Mouse (Mus musculus): Measurements from ENCODE around the gene Dnajc3.

Gene Dnajc3

DNA sequence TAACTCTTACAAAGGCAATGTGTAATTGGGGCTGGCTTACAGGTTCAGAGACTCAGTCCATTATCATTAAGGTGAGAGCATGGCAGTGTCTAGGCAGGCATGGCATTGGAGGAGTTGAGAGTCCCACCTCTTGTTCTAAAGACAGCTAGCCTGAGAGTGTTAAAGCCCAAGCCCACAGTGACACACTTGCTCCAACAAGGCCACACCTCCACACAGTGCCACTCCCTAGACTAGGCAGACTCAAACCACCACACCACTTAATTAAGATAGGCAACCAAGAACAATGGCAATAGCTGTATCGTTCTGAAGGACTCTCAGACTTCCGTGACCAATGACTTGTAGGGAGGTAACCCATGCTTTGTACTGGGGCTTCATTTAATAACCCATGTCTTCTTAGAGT lies 7.0 kb upstream of the Dnajc3 start:
- in situ Hi-C loops (cut with MboI, MseI), result no loop called here

DNA sequence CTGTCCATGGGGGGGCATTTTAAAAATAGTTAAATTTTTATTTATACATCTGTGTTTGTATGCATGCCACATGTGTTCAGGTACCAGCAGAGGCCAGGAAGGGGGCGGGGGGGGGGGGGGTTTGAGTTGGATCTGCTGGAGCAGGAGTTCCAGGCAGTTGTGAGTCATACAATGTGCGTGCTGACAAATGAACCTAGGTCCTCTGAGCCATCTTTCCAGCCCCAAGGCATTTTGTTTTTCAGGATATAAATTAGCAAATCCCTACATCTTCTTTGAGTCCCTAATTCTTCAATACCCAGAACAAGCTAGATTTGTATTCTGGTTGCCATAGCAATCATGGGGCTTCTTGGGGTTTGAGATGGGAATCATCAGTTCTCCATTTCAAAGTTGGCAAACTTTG lies 6.6 kb upstream of the Dnajc3 start:
- in situ Hi-C loops (cut with MboI, MseI), result no loop called here

DNA sequence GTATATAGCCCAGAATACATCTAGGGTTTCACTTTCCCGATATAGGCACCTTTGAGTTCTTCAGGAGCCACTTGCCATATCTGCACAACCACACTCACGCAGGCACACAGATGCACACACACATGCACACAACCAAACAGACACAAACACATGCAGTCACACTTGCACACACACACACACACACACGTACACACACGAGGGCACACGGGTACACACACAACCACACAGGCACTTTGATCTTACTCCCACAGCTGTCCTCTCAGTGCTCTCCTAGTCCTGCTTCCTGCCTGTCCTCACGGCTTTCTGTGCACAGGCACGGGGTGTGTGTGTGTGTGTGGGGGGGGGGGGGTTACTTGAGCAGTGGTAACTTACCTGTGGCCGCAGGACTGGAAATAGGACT lies 4.8 kb upstream of the Dnajc3 start:
- in situ Hi-C loops (cut with MboI, MseI), result no loop called here

DNA sequence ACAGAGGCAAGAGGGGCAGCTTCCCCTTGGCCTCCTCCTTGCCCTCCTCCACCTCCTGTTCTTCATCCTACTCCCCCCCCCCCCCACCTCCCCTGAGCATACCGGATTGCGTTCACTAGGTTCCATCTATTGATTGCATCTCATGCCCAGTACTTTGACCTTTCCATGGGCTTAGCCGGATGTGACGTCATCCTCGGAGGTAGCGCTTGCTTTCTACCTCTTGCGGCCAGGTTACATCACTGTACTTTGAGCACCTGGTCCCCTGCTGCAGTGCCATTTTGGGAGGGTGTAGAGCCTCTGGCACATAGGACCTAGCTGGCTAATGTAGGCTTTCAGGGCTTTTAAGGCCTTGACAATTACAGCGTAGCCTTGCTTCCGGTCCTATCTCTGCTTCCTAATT lies 3.1 kb upstream of the Dnajc3 start:
- in situ Hi-C loops (cut with MboI, MseI), result no loop called here

DNA sequence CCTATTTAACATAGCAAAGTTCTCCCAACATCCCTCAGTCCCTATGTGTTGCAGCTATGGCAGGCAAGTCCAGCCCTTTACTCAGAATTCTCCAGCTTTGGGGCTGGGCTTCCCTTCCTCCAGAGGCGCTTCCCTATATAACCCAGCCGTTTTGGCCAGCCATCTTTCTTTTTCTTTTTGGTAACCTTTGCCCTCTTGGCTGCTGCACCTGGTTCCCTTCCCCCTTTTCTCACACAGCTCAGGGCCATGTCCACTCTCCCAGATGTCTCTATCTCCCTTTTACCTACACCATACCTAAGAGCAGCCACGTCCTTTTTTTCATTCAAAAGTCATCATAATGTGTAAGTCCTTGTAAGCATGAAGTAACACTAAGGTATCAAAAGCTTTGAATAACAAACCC lies 1.5 kb upstream of the Dnajc3 start:
- in situ Hi-C loops (cut with MboI, MseI), result no loop called here

DNA sequence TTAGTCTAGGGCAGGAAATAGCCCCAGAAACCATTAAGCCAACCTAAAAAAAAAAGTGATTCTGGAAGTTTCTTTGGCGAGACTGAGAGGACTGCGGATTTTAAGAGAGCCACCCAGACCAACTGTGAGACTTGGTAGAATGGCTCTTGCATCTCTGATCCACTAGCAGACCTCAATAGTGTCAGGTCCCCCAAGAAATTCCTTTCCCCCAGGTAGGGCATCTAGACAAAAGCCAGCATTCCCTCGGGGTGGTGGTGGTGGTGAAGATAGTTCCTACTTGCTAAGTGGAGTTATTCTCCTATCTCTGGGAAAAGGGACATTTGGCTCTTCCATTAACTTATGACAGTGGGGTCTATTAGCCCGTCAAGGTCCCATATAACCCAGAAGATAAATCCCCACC lies 824 bp upstream of the Dnajc3 start:
- in situ Hi-C loops (cut with MboI, MseI), result no loop called here

DNA sequence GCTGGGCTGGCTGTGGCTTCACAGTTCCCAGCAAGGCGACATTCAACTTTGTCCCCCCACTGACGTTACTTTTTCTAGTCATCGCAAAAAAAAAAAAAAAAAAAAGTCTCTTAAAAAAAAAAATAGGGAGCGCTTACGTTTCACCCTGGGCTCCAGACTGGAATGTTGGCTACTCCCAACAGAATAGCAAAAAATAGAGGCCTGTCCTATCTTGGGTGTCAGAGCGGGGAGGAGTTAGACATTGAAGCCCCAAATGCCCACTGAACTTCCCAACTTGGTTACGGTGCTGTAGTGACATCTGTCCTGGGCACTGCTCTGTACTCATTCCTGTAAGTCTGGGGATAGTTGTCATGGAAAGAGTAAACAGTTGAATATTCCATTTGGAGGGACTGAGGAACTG lies 775 bp downstream of the Dnajc3 start:
- in situ Hi-C loops (cut with MboI, MseI), result no loop called here

DNA sequence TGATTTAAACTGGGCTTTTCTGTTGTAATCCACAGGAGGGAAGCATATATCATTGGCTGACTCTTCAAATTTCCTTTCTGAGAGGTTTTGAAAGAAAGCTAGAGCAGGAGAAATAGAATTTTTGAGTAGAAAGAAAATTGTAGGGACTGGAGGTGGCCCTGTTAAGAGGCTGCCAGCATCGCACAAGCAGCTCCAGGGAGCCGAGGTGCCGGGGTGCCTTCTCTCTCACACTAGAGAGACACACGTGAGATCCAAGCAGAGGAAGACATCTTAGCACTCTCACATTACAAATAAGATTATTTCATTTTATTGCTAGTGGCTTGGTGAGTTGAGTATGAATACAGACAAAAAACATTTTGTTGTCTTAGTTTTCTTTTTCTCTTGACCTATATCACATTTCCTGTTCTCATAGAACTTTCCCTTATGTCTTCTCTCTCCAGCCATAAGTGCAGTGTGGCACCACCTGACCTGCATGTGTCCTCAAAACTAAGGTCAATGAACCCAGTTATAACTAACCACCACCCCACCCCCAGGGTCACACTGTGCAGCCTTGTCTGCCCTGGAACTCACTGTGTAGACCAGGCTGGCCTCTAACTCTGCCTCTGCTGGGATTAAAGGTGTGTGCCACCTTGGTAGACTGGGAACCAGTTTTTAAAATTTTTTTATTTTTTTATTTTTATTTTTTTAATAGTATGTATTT lies 3.2 kb downstream of the Dnajc3 start:
- in situ Hi-C loops (cut with MboI, MseI), result no loop called here

DNA sequence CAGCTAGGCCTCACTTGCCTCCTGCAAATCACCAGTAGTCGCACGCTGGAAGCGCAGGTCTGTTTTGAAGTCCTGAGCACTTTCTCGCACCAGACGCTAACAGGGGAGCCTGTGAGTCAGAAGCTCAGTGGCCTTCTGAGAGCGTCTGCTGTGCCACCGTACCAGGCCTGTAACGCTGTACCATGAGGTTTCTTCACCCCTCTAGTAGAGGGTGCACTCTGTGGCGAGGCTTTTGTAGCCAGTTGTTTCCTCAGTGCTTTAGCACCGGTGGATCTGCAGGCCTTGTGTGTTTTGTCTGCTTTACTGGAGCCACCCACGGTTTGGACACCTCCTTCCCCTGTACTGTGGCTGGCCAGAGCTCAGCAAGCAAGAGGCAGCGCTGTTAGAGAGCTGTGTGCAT lies 4.3 kb downstream of the Dnajc3 start:
- in situ Hi-C loops (cut with MboI, MseI), result no loop called here

DNA sequence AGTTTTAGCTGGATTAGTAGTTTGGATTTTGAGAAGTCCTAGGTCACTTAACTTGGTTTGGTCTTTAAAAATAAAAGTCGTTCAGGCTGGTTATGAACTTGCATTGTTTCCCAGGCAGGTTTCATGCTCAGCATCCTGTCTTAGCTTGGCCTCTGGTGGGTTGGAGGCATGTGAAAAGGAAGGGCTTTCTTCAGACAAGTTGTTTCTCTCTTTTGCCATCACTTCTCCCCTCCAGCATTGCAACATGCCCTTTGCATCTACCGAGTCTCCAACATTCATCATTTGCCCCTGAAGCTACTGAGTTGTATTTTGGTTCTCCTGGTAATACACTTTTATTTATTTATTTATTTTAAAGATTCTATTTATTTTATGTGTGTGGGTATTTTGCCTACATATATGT lies 6.9 kb downstream of the Dnajc3 start:
- in situ Hi-C loops (cut with MboI, MseI), result no loop called here

DNA sequence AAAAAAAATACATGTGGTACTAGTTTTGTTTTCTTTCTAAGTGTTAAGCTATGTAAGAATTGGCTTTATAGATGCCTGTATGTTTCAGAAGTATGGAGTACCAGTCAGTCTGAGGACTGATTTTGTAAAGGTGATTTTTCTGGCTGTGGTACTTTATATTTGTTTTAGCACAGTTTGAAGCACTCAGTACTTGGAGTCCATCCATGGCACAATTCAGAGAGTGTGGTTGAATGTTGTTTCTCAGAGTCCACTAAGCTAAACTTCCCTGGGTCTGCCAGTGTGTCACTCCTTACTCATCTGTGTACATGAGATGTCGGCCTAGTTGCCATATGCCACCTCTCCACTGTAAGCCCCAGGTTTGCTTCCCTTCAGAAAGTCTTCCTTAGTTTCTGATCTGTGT lies 11.1 kb downstream of the Dnajc3 start:
- in situ Hi-C loops (cut with MboI, MseI), result no loop called here

DNA sequence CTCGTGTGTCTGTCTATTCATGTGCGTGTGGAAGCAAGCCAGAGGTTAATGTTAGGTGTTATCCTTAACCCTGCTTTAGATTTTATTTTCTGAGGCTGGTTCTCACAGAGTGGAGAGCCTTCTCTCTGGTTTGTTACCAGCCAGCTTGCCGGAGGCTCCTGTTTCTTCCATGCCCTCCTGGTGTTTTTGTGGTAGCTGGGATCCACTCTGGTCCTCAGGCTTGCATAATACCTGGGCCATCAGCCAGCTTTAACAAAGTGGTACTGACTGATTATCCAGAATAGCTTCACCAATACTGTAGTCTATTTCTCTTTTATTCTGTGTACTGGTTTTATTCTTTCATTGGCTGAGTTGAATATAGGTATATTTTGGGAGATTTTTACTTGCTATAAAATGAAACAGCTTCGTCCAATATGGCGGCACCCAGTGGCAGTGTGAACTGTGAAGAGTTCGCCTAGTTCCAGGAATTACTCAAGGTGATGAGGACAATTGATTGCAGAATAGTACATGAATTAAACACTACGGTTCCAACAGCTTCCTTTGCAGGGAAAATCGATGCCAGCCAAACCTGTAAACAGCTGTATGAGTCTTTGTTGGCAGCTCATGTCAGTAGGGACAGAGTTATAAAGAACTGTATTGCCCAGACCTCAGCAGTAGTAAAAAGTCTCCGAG lies 14.3 kb downstream of the Dnajc3 start:
- in situ Hi-C loops (cut with MboI, MseI), result no loop called here

DNA sequence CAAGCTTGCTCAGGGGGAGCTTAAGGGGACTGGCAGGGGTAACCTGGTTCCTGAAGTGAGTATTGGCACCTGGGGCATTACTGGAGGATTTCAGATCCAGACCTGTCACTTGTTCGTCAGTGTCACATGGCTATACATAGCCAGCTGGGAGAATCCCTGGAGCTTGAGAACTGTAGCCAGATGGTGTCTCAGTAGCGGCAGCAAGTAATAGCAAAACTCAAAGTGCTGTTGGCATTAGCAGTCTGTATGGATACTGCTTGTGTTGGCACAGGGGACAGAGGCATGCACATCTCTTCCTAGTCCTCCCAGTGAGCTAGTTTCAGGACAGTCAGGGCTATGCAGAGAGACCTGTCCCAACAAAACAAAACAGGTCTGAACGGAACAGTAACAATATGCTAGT lies 20.2 kb downstream of the Dnajc3 start:
- in situ Hi-C loops (cut with MboI, MseI), result no loop called here

DNA sequence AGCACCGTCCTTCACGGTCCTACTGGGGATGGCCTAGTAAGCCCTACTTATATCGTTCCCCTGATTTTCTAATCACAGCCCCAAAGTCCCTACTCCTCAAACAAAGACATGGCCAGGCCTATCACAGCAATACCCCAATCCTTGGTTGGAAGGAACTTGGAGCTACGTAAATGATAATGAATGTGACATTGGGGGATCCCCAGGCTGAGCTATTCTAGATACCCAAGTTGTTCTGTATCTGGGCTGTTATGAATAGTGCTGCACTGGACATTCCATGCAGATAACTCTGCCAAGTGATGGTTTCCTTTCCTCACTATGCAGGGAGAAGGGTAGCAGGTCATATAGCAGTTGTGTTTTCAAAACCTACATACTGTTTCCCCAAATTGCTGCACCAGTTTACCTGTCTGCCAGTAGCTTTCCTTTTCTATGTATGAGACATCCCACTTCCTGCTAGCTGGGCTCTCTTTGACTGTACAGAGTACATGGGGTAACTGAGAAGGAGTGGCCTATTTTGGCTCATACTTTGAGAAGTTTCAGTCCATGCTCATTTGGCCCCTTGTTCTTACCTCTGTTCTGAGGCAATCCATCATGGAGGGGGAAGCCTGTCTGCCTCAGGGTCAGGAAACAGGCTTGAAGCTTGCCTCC lies 27.7 kb downstream of the Dnajc3 start:
- in situ Hi-C loops (cut with MboI, MseI), result no loop called here

DNA sequence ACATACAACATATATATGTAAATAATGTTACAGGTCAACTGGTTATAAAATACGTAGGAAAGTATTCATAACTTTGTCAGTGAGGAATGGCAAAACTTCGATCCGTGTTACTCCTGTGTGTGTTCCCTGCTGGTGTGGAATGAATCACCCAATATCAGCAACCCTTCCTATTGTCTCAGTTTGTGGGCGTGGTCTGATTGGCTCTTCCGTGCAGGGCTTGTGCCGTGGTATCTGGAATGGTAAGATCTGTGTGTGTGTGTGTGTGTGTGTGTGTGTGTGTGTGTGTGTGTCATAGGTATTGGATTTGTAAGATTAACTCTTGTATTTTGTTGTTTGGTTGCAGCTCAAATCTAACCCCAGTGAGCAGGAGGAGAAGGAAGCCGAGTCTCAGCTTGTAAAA lies 29.9 kb downstream of the Dnajc3 start:
- in situ Hi-C loops (cut with MboI, MseI), result no loop called here

DNA sequence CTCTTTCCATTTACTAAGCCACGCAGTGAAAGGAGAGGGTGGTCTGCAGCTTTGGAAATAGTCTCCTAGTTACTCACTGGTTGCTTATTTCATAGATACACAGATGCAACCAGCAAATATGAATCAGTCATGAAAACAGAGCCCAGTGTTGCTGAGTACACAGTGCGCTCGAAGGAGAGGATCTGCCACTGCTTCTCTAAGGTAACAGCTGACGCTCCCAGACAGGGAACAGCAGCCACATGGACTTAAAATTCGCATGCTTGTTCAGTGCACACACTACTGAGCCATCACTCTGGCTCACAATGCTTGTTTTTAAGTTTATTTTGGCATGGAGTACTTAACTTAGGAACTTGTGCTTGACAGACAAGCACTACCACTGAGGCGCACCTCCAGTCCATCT lies 34.5 kb downstream of the Dnajc3 start:
- in situ Hi-C loops (cut with MboI, MseI), result no loop called here

DNA sequence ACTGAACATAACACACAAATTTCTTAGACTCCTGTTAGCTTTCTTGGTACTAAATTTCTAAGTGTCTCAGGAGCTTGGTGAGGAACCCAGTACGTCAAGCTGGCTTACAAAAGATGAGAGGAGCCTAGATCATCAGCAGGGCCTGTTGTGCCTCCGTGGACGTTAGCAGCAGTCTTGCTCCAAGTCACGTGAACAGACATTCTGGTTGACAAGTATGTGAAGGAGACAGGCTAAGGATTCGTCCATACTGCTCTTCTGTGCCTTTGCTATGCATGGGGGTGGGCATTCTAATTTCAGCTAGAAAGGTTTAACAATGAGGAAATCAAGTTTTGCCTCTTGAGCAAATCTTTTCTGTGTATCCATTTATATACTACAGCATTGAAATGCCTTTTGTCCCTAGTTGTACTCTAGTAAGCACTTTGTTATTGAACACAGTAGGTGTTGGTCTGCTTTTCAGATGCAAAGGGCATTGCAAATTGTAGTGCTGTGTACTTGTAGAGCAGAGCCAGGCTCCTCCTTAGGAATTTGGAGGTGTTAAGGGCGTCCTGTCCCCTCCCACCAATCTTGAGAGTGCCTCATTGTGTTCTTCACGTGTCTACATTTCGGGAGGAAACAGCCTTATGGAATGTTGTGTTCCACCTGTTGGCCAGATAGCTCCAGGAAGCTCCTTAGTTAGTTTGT lies 39.5 kb downstream of the Dnajc3 start:
- in situ Hi-C loops (cut with MboI, MseI), result loop anchor here (25.0 kb wide), 1 partner anchor 1310 kb away; the partner anchor contains the start of gene Mbnl2

DNA sequence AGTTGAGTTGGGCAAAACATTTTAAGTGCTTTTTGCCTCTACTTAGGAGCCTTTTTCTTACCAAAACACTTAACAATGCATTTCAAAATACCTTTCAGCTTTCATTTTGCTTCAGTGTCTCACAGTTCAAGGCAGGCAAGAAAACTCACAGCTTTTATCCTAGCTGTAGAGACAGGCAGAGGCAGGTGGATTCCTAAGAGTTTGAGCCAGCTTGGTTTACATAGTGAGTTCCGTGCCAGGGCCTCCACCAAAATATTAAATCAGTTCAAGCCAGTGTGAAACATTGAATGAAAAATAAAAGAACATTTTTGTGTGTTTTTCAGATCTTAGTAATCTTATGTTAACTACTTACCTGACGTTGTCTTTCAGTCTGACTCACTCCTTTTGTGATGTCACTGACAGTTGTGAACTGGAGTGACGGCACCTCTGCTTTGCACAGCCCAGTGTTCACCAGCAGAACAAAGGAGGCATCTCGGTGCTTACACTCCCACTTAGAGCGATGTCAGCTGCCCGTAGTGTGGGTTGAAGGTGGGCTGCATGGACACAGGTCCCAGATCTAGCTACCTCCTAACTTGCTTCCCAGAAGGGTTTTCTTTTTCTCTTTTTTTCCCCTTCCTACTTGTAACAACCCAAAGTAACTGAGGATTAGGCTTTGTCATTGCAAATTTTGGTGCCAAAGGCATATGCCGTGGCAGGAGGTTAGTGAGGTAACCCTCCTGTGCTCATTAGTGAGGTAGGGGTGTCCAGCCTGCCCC lies 42.0 kb downstream of the Dnajc3 start:
- in situ Hi-C loops (cut with MboI, MseI), result loop anchor here (5.0 to 25.0 kb wide), 3 partner anchors 67 to 1308 kb away; partner anchors contain the start of genes Gpr180, Mbnl2 and Tgds

DNA sequence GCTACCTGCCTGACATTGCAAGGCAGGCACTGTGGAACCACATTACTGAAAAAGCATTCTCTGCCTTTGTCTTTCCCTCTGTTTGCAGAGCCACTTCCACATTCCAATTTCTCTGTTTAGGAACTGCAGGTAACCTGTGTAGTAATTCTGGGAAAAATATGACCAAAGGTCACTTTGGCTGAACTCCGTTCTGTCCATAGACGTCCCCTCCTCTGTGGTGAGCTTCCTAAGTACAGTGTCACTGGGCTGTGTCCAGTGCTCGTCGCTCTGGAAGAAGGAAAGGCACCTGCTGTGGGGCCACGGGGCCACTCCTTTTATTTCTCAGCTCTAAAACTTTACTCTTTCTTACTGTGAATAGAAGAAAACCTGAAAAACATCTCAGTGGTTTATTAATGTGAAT lies 42.6 kb downstream of the Dnajc3 start:
- in situ Hi-C loops (cut with MboI, MseI), result loop anchor here (5.0 to 25.0 kb wide), 3 partner anchors 68 to 1307 kb away; partner anchors contain the start of genes Gpr180, Mbnl2 and Tgds

DNA sequence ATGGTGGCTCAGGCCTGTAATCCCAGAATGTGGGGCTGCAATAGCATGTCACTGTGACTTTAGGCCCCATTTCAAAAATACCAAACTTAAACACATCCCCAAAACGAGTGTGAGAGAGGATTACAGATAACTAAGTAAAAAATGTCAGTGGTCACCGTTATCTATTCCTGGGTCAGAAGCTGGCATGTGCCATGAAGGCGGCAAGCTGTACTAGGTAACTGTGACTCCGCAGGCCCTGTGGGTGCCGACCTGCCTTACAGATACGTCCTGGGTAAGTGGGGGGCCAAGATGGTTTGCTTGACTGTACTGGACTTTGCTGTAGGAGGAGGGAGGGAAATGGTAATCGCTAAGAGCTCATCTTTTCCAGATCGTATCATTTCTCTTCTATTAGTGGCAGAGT lies 43.1 kb downstream of the Dnajc3 start:
- in situ Hi-C loops (cut with MboI, MseI), result loop anchor here (5.0 to 25.0 kb wide), 3 partner anchors 69 to 1306 kb away; partner anchors contain the start of genes Gpr180, Mbnl2 and Tgds

DNA sequence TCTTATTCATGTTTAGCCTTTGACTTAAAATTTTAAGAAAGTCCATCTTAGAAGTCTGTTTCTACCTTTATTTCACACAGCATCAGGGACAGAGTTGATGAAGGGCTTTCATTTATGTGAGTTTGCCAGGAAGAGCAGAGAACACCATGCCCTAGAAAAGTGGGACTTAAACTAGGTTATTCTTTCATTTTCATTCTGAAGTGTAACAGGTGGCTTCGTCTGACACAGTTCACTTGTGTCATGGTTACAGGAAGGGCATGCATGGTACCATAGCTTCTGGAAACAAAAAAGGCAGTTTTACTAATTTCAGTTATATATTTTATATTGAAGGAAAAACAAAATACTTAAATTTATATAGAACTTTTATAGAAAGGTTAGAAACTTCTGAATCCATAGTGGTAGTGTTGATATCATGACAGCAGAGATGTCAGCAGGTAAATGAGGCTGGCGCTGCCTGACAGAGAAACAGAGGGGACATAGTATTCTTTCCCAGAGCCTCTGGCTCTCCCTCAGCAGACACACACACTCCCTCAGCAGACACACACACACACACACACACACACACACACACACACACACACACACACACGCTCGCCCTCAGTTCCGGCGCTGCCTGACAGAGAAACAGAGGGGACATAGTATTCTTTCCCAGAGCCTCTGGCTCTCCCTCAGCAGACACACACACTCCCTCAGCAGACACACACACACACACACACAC lies 44.1 kb downstream of the Dnajc3 start:
- in situ Hi-C loops (cut with MboI, MseI), result loop anchor here (5.0 to 25.0 kb wide), 3 partner anchors 70 to 1305 kb away; partner anchors contain the start of genes Gpr180, Mbnl2 and Tgds
